Mouse (Mus musculus) cerebellum, postnatal 25 days (tissue): ENCODE data around the gene Sapcd1.

Source experiments
- DNase-seq, 2 experiments: peaks; one replicate each; pipeline ENCODE4 v3.0.0; 2021; ENCODE audit warnings: mixed read lengths in 2 of 2

The Sapcd1 gene

GRCm38 (mm10) chr17:35029691-35030532 lies 2.1 kb upstream of the Sapcd1 start:
- DNase-seq = peak in 1 of 2 experiments; percentile 41

GRCm38 (mm10) chr17:35028315-35028714 lies 499 bp upstream of the Sapcd1 start:
- DNase-seq = no peak

GRCm38 (mm10) chr17:35026206-35026605 lies 1.6 kb downstream of the Sapcd1 start:
- peak in 1 of 2 experiments; percentile 11 for DNase-seq

GRCm38 (mm10) chr17:35024691-35025488 lies 2.9 kb downstream of the Sapcd1 start:
- peak in 1 of 2 experiments; percentile 13 for DNase-seq

- peak; percentile 9 to 13 for DNase-seq
Measured at GRCm38 (mm10) chr17:35024261-35024660, 3.6 kb downstream of the Sapcd1 start.

- DNase-seq = peak in 1 of 2 experiments; percentile 2
Measured at GRCm38 (mm10) chr17:35023756-35024155, 4.1 kb downstream of the Sapcd1 start.

- DNase-seq = peak in 1 of 2 experiments; percentile 5
Measured at GRCm38 (mm10) chr17:35023221-35023620, 4.6 kb downstream of the Sapcd1 start.

- DNase-seq = peak in 1 of 2 experiments; percentile 8
Measured at GRCm38 (mm10) chr17:35022541-35023060, 5.2 kb downstream of the Sapcd1 start.

GRCm38 (mm10) chr17:35021842-35022477 lies 5.9 kb downstream of the Sapcd1 start:
- peak in 1 of 2 experiments; percentile 6 for DNase-seq

GRCm38 (mm10) chr17:35021163-35021808 lies 6.5 kb downstream of the Sapcd1 start:
- peak; percentile 92 to 94 for DNase-seq

GRCm38 (mm10) chr17:35020551-35020950 lies 7.3 kb downstream of the Sapcd1 start:
- DNase-seq = peak in 1 of 2 experiments; percentile 23

GRCm38 (mm10) chr17:35019894-35020293 lies 7.9 kb downstream of the Sapcd1 start:
- DNase-seq = peak in 1 of 2 experiments; percentile 25

- DNase-seq = peak in 1 of 2 experiments; percentile 23
Measured at GRCm38 (mm10) chr17:35018171-35018570, 9.6 kb downstream of the Sapcd1 start.

- DNase-seq = peak in 1 of 2 experiments; percentile 44
Measured at GRCm38 (mm10) chr17:35017706-35018030, 10.1 kb downstream of the Sapcd1 start.

- DNase-seq = peak in 1 of 2 experiments; percentile 34
Measured at GRCm38 (mm10) chr17:35016791-35017705, 10.8 kb downstream of the Sapcd1 start.

- DNase-seq = peak; percentile 91 to 92
Measured at GRCm38 (mm10) chr17:35016376-35016775, 11.4 kb downstream of the Sapcd1 start, which contains the start of gene Vwa7. Vwa7 (plus strand) TSS chr17:35016579.

- DNase-seq = peak in 1 of 2 experiments; percentile 27
Measured at GRCm38 (mm10) chr17:35015296-35015695, 12.5 kb downstream of the Sapcd1 start.

GRCm38 (mm10) chr17:35013221-35013620 lies 14.6 kb downstream of the Sapcd1 start:
- peak in 1 of 2 experiments; percentile 25 for DNase-seq

GRCm38 (mm10) chr17:35012430-35012829 lies 15.4 kb downstream of the Sapcd1 start:
- peak in 1 of 2 experiments; percentile 16 for DNase-seq

GRCm38 (mm10) chr17:35011440-35011839 lies 16.4 kb downstream of the Sapcd1 start:
- DNase-seq = peak; percentile 10 to 17

- DNase-seq = peak; percentile 83 to 87
Measured at GRCm38 (mm10) chr17:35009586-35009985, 18.2 kb downstream of the Sapcd1 start.
